Mouse (Mus musculus): ENCODE results near the gene Trim62.

Gene Trim62

GRCm38 (mm10) chr4:128957155-128957911, 74.0 kb downstream of the Trim62 start:
- DNase-seq (ENCODE audit: extremely low read depth, low read depth, low spot score), result no peak

GRCm38 (mm10) chr4:128958156-128958555, 74.8 kb downstream of the Trim62 start:
- no peak for DNase-seq (ENCODE audit: extremely low read depth, low read depth, low spot score)

- no peak for DNase-seq (ENCODE audit: extremely low read depth, low read depth, low spot score)
Measured at GRCm38 (mm10) chr4:128958849-128959248, 75.5 kb downstream of the Trim62 start.

GRCm38 (mm10) chr4:128959676-128960075, 76.3 kb downstream of the Trim62 start:
- no peak for DNase-seq (ENCODE audit: extremely low read depth, low read depth, low spot score)
